Mouse (Mus musculus) kidney, adult 2 months (tissue): ENCODE measurements around the gene Znhit1.

Experiments used
- CTCF ChIP-seq: fragments of 200-500 bp; conservative IDR thresholded peaks from 2 replicates; pipeline ENCODE4 v1.5.1; 2011; ENCODE audit warnings: low read depth, mild to moderate bottlenecking, control low read depth, low read length, moderate library complexity, mixed read lengths; ENCODE audit not compliant: insufficient read depth, insufficient read length
- POLR2A ChIP-seq: fragments of 200-500 bp; IDR thresholded peaks from one replicate; pipeline ENCODE4 v1.6.1; 2011; ENCODE audit warnings: low read depth, low read length, control low read depth

DNA sequence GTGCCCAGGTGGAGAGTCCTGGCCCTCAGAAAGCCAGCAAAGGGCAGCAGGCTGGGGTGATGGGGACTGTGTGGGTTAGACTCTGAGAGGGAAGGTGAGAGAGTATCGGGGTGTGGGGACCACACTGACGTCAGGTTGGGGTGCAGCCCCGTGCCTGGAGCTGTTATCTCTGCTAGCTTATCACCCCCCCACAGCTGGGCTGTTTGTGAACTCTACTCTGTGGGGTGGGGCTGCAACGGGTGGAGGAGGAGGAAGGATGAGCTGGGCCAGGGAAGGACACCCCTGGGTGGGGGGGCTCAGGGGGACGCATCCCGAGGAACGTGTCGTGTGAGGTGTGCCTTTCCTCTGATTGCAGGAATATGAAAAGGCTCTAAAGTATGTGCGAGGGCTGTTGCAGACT is 22.6 kb downstream of the Znhit1 start:
- no peak for TF ChIP-seq CTCF
- no peak for TF ChIP-seq POLR2A
